Mouse (Mus musculus) adrenal gland, postnatal 4 days (tissue): ENCODE measurements around the gene Glcci1. TPM values are rescaled to one million over a fixed set of nuclear protein-coding genes. Genes with fewer than 3 reads are reported as not detected.

Source experiments
- DNase-seq, 2 experiments: peaks; one replicate each; pipeline ENCODE4 v3.0.0; 2021 to 2022; ENCODE audit warnings: low spot score in 2 of 2, mixed read lengths in 2 of 2
- total RNA-seq, 2 experiments: library from RNA; stranded (reverse); gene quantifications; 2 replicates each; pipeline ENCODE4 v1.2.3; 2021

The Glcci1 gene
- total RNA-seq, 2 experiments from 2014 or later: 31.6 to 33.3 TPM

DNA sequence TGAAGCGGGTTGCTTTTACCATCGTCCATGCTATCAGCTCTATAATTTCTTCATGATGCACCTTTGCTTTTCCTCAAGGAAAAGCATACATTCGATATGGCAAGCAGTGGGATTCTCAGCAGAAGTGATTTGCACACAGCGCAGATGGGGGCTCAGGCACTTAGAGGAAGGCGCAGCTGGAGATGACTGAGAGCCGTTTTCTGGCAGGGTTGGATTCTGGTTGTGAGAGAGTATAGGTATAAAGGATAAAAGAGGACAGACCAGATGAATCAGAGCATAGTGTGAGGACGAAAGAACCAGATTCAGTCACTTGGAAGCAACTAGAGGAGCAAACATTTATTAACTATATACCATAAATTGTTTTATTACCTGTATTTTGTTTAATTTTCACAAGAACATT, 36.4 kb downstream of the Glcci1 start:
- no peak for DNase-seq

DNA sequence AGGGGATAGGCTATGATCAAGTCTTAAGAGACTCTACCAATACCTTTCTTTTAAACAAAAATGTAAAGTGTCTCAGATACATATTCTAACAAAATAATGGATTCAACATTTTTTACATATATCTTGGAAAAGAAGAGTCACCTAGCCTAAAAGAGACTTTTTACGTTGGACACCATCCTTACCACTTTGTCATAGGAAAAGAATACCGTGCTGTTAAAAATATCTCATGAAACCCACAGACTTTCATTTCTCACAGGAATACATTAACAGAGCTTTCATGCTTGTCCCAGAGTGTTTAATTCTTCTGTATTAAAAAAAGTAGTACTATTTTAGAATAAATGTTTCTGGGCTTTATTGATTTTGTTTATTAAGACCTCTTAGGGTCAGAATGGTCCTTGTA, 41.8 kb downstream of the Glcci1 start:
- no peak for DNase-seq

DNA sequence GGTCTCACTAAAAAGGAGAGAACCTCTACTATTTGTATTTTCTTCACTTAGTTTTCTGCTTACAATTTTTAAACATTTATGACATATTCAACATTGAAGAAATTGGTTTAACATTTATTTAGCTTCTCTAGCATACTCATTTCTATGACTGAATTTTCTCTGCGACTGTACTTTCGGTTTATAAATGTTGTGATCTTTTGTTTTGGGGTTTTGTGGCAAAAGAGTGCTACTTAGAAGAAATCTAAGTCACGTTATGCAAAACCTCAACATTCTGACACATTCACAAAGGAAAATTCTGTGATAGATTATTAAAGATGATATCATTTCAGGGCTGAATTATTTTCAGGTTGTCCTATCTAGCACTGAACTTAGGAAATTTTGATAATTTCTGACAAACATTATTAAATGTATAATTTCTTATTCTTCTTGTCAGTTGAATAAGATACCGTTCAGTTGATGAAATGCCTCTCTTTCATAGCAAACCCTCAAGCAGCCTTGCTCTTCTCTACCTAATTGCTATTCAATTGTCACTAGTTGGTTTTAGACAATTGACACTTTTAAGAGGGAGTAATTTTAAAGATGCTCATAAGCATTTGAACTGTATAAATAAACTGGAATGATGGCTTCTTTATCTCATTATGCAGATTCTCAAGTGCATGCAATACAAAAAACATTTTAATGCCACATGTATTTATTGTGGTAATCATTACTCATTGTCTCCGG, 47.6 kb downstream of the Glcci1 start:
- no peak for DNase-seq

DNA sequence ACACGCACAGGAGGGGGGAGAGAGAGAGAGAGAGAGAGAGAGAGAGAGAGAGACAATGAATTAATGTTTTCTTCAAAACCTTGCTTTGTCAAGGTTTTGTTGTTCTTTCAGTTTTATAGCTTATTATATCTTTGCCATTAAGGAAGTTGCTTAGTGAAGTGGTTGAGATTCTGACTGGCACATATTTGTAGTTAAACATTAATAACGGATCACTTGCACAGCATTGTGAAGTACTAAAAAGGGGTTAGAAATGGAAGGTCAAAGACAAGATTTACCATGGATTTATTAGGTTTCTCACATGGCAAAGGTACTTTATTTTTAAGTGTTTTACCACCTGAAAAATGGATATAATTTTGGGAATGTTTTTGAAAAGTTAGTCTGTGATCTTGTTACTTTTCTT, 51.3 kb downstream of the Glcci1 start:
- no peak for DNase-seq

- DNase-seq: no peak
These were observed 73.0 kb downstream of the Glcci1 start for GRCm38 (mm10) chr6:8582377-8582776.

- no peak for DNase-seq
These were observed 74.5 kb downstream of the Glcci1 start for GRCm38 (mm10) chr6:8583892-8584291.

DNA sequence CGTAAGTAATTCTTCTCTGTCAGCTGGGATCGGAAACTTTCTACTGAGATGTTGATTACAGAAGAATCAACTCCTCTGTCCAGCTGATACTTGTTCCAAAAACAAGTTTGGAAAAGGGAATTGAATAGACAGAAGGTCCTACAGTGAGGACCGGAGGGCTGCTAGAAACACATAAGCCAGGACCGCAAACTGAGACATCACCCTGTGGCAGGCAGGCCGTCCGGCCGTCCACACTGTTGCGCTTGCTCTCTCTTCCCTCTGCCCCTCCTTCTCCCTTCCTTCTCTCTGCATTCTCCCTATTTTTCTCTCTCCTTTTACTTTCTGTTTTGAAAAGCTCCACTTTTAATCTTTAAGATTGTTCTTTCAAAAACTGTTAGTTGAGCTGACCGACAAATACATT, 82.3 kb downstream of the Glcci1 start:
- DNase-seq: no peak

DNA sequence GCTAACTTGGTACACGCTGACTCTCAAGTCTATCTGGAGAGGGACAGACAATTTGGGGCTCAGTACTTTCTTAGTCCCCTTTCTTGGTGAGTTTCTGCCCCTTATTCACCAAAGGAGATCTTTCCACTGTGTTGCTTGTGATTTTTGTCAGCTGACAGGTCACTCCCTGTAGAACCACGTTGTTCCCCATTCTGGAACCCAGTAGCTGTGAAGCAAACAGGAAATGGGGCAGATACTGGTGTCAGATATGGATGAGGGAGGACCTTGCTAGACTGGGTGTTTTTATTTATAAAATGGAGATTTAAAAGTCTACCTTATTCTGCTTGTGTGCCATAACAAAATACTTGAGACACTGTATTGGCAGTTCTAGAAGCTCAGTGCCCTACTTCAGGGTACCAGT, 108.0 kb downstream of the Glcci1 start:
- DNase-seq: no peak

DNA sequence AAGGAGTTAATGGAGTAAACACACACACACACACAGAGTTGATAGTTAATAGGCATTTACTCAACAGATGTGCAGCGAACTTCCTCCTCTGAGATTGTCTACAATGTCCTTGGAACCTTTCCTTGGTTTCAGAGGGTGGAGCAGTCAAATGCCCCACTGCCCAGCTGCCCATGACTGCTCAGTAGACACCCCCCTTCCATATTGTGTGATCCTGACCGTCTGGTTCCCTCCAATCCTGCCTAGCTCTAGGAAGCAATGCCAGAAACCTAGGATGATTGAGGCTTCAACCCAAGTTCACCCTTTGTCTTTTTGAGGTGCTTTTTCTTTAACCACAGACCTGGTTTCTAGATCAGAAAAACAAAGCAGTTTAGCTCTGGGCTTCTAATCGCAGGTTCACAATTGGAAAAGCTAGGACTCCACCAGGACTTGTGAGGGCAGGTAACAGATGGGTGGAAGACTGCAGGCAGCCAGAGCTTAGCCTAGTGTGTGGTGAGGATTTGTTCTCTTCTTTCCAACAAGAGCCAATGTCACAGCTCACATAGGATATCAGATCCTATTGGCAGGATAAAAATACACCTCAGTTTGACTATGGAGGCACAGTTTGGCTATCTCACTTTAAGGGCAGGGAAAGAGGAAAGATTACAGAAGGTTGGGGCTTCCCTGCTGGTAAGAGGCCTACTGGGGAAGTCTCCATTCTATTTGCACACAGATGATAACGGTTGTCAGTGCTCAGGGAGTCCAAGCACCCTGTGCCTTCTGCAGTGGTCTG, 110.4 kb downstream of the Glcci1 start:
- DNase-seq: no peak

DNA sequence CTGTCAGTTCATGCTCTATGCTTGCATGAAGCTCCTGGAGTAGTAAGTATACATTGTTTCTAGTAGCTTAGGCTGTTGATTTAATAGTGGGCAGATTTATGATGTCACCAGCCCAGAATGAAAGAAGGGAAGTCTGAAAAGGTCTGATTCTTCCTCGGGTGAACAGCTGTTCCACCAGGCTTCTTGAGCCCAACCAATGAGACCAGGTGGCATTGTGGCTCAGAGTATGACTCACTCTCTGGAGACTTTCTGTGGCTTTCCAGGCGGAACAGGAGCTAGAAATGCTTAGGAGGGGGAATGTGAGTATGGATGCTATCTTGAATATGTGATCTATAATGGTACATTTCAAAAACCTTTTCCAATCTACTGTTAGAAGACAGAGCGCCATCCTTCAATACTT, 113.6 kb downstream of the Glcci1 start:
- DNase-seq: no peak

- no peak for DNase-seq
These were observed 118.8 kb downstream of the Glcci1 start for GRCm38 (mm10) chr6:8628226-8628625.

DNA sequence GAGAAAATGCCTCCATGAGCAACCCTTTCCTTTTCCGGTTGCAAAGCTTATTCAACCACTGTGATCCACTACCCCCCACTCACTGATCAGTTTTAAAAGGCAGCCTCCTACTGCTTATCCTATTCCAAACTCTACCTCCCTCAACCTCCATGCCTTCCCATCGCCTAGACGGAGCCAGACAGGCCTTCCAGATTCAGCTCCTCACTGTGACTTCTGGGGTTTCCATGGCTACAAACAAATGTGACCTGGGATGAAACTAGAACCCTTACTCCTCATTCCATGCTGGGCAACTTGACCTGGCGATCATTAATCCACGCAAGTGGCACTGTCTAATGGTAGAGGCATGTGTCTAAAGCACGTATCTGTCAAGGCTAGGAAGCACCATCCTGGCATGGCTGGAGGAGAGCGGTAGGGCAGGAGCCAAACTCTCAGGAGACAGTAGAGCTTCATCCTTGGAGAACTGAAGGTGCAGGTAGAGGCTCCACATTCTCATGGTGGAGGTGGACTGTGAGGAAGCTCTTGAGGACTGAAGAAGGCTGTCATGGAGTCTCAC, 119.4 kb downstream of the Glcci1 start:
- no peak for DNase-seq

DNA sequence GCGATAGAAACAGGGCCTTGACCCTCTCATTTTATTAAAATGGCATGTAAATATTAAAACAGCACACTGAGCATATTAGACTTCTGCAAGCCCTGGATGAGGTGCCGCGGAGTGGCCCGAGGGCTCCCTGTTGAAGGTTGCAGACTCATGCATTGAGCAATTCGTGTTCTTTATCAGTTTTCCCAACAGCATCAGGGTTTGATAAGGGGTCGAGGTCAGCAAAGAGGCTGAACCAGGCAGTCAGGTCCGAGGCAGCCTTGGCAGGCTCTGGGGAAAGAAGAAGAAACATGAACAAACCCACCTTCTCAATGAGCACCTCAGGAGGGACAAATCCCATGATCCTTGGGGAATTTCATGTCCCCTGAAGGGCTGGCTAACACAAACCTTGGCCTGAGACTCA, 121.1 kb downstream of the Glcci1 start:
- no peak for DNase-seq

GRCm38 (mm10) chr6:8631362-8631761, 122.0 kb downstream of the Glcci1 start:
- no peak for DNase-seq

DNA sequence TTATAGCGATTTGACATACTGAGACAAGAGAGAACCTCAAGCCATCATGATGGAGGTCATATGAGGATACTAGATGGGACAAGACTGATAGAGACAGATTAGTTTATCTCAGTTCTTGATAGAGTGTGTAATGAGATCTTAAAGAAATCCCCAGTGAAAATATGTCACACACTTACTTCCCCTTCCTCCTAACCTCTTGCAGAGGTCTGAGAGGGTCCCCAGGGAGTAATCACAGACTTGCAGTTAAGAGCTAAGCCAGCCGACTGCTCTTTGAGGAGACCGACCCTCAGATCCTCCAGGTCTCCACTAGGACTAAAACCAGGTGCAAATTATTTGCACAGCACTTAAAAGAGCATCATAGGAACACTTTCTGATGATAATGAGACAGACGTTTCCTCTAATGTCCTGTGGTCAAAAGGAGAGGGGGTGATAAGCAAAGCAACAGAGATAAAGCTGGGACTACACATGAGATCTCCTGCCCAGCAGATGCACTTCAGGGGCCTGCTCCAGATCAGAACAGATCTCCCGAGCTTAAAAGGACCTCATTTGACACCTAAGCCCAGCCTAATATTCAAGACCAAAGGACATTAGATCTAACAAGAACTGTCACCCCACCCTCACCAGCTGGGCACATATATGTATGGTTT, 122.7 kb downstream of the Glcci1 start:
- DNase-seq: no peak

DNA sequence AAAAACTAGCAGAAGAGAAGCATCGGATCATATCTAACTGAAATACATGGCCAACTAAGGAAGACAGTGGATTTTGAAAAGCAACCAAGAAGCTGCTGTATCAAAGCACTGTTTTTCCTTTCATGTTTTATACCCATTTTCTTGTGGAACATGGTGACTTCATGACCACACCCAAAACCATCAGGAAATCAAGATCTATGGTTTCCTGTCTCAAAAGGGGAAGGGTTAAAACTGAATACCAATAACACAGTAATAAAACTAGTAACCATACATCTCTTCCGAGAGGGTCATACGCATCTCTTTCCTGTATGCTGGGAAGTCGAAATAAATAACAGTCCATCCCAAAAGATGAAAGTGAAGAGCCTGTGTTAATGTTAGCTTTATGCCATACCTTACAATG, 123.3 kb downstream of the Glcci1 start:
- no peak for DNase-seq

DNA sequence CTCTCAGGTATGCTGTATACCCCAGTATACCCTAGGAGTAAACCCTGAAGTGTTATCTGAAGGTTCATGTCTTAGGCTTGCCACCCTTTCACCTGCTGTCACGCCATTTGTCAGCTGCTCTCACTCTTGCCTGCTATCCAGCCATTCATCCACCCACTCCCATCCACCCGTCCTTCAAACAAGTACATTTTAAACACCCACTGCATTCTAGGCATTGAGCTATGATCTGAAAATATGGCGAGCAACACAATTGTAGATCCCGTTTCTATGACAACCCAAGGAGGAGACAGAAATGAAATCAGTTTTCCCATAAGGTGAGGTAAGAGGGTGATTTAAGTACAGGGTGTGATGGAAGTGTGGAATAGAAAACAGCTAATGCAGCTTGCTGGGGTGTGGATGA, 128.7 kb downstream of the Glcci1 start:
- DNase-seq: no peak

- no peak for DNase-seq
These were observed 129.5 kb downstream of the Glcci1 start for GRCm38 (mm10) chr6:8638899-8639298.

DNA sequence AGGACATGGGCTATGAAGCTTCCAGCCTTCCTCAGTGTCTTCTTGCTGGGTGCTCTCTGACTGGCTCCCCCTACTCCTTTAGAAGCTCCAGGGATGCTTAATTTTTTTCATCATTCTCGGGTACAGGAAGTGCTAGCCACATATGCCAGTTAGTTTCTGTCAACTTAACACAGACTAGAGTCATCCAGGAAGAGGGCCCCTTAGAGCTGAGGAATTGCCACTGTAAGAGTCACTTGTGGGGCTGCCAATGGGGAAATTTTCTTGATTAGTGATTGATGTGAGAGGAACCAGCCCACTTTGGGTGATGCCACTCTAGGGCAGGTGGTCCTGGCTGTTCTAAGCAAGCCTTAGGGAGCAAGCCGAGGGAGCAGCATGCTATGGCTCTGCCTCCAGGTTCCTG, 130.1 kb downstream of the Glcci1 start:
- no peak for DNase-seq

DNA sequence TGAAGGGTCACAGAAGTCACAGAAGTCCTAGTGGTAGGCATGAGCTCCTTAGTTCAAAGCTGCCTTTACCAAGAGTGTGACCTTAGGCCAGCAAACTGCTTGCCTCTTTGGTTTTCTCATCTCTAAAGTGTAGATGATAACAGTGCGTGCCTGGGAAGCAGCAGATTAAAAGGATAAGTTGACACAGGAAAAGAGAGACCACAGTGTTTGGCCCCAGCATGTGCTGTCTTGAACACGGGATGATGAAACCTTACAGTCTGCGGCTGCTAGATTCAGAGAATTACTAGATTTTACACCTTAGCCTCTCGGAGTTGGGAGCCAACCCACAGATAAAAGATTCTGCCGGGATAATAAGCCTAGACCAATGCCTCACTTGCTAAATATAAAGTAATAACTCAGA, 131.5 kb downstream of the Glcci1 start:
- DNase-seq: no peak

GRCm38 (mm10) chr6:8644703-8645102, 135.3 kb downstream of the Glcci1 start:
- DNase-seq: no peak

DNA sequence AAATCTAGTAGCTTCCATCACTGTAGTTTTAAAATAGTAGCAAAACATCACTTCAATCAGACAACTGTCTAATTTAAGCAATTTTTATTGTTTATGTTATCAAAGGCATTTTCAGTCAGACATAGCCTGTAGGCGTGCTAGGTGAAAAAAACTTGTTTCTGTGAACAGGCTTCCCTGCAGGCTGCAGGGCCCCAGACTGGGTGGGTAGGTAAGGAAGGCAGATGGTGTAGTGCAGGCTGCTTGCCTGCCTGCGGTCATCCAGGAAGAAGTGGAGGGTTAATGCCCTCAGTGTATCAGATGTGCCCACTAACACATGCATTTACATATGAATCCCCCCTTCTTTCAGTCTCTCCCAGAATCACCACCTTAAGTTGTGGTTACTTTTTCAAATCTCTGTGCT, 136.3 kb downstream of the Glcci1 start:
- no peak for DNase-seq
